8 mouse cellular contexts compared by ENCODE assay signal in genomic region chr11:62496151-62496715, GRCm38 (mm10). TPM values are rescaled to one million over a fixed set of nuclear protein-coding genes. Genes with fewer than 3 reads are reported as not detected.
DNase-seq lines count a peak whose midpoint lies in the region; ATAC-seq and TF ChIP-seq lines count a peak whose summit lies in the region.

No protein-coding gene starts in this region.

- DNase-seq in forebrain, postnatal 0 days: no peak
- DNase-seq in 416B (ENCODE audit: low read depth) (peak; percentile 67), ZHBTc4 (ENCODE audit: low read depth, low spot score) (peak; percentile 80)
- DNase-seq in lung, postnatal 10 days: peak; percentile 56
- peak; percentile 76 for DNase-seq in thymus, postnatal 4 days
- no peak for DNase-seq in frontal cortex, postnatal 25 days (ENCODE audit: low spot score in 2 of 2)

- H3K4me2 ChIP-seq in forebrain, postnatal 0 days (ENCODE audit: low read depth): no peak overlapping the region
- H3K4me2 ChIP-seq in forebrain, embryonic 16.5 days (ENCODE audit: low read length): no peak overlapping the region

- no peak overlapping the region for H3K27ac ChIP-seq in forebrain, postnatal 0 days (ENCODE audit: low read depth, low read length)
- no peak overlapping the region for H3K27ac ChIP-seq in forebrain, embryonic 16.5 days (ENCODE audit: low read length)

- no peaks in the 10 kb centered on the region for H3K9me3 ChIP-seq in forebrain, postnatal 0 days (ENCODE audit: low read length)
- H3K9me3 ChIP-seq in forebrain, embryonic 16.5 days (ENCODE audit: control insufficient read depth, low read length): no peaks in the 10 kb centered on the region

- H3K36me3 ChIP-seq in forebrain, postnatal 0 days (ENCODE audit: insufficient read depth): no peaks in the 10 kb centered on the region
- H3K36me3 ChIP-seq in forebrain, embryonic 16.5 days (ENCODE audit: control insufficient read depth, insufficient read depth): no peaks in the 10 kb centered on the region

- peak; percentile 68 for TF ChIP-seq CTCF in forebrain, postnatal 0 days (IDR thresholded peaks at IDR 0.05; ENCODE audit: low read depth)

- no peaks in the 10 kb centered on the region for H3K4me1 ChIP-seq in forebrain, postnatal 0 days (ENCODE audit: insufficient read depth)
- peaks cover 5% of the 10 kb centered on the region for H3K4me1 ChIP-seq in forebrain, embryonic 16.5 days (replicated peaks; ENCODE audit: control insufficient read depth, insufficient read depth, low read length)

- ATAC-seq in forebrain, postnatal 0 days: no peak
- no peak for ATAC-seq in forebrain, embryonic 16.5 days
- ATAC-seq in granulocyte monocyte progenitor cell, adult 5-6 weeks (replicated peaks; ENCODE audit: poor library complexity, severe bottlenecking): peak; percentile 65

- H3K4me3 ChIP-seq in forebrain, postnatal 0 days (ENCODE audit: low read depth, low read length): no peak overlapping the region
- no peak overlapping the region for H3K4me3 ChIP-seq in forebrain, embryonic 16.5 days (replicated peaks; ENCODE audit: low read length)

- WGBS in forebrain, postnatal 0 days: 68% methylated on average over 5 of the region's 5 CpGs
- WGBS in forebrain, embryonic 16.5 days: 66% methylated on average over 5 of the region's 5 CpGs

- no peak overlapping the region for H3K9ac ChIP-seq in forebrain, postnatal 0 days
- no peak overlapping the region for H3K9ac ChIP-seq in forebrain, embryonic 16.5 days (replicated peaks; ENCODE audit: low read depth, low read length)

- no peaks in the 10 kb centered on the region for H3K27me3 ChIP-seq in forebrain, postnatal 0 days (ENCODE audit: insufficient read depth, low read length)
- H3K27me3 ChIP-seq in forebrain, embryonic 16.5 days (replicated peaks; ENCODE audit: control insufficient read depth, insufficient read depth, low read length): no peaks in the 10 kb centered on the region

RNA-seq across cellular contexts. Expression of gene Ncor1, which starts 37.9 kb away (rescaled TPM):
- total RNA-seq in forebrain, postnatal 0 days (2014; rRNA removed): 117 and 122 TPM in 2 replicates
- polyA plus RNA-seq in forebrain, postnatal 0 days (2015; fragmentation: Nextera tagmentation; extraction: Ambion mirVana): 108 and 153 TPM in 2 replicates
- polyA plus RNA-seq in forebrain, embryonic 16.5 days (2015; fragmentation: Nextera tagmentation; extraction: Ambion mirVana): 186 and 203 TPM in 2 replicates
- 289 and 349 TPM in 2 replicates for total RNA-seq in granulocyte monocyte progenitor cell, adult 5-6 weeks (2014; fragmentation: Nextera tagmentation)
- total RNA-seq in granulocyte monocyte progenitor cell, adult 5-6 weeks (2017): 267 and 271 TPM in 2 replicates

RNA-seq across cellular contexts. Expression of gene Pigl, which starts 38.0 kb away (rescaled TPM):
- total RNA-seq in forebrain, postnatal 0 days (2014; rRNA removed): 4.6 and 4.8 TPM in 2 replicates
- polyA plus RNA-seq in forebrain, postnatal 0 days (2015; fragmentation: Nextera tagmentation; extraction: Ambion mirVana): 4.6 and 5.9 TPM in 2 replicates
- polyA plus RNA-seq in forebrain, embryonic 16.5 days (2015; fragmentation: Nextera tagmentation; extraction: Ambion mirVana): 6.2 and 6.9 TPM in 2 replicates
- total RNA-seq in granulocyte monocyte progenitor cell, adult 5-6 weeks (2014; fragmentation: Nextera tagmentation): 4.7 and 12.2 TPM in 2 replicates
- total RNA-seq in granulocyte monocyte progenitor cell, adult 5-6 weeks (2017): 2.5 and 3.6 TPM in 2 replicates

RNA-seq across cellular contexts. Expression of gene Cenpv, which starts 42.8 kb away (rescaled TPM):
- total RNA-seq in forebrain, postnatal 0 days (2014; rRNA removed): 79.0 and 112 TPM in 2 replicates
- polyA plus RNA-seq in forebrain, postnatal 0 days (2015; fragmentation: Nextera tagmentation; extraction: Ambion mirVana): 50.8 and 68.0 TPM in 2 replicates
- polyA plus RNA-seq in forebrain, embryonic 16.5 days (2015; fragmentation: Nextera tagmentation; extraction: Ambion mirVana): 79.5 and 86.3 TPM in 2 replicates
- total RNA-seq in granulocyte monocyte progenitor cell, adult 5-6 weeks (2014; fragmentation: Nextera tagmentation): 25.2 and 30.3 TPM in 2 replicates
- total RNA-seq in granulocyte monocyte progenitor cell, adult 5-6 weeks (2017): 12.8 and 15.7 TPM in 2 replicates

RNA-seq across cellular contexts. Expression of gene Ubb, which starts 54.7 kb away (rescaled TPM):
- total RNA-seq in forebrain, postnatal 0 days (2014; rRNA removed): 1,115 and 1,190 TPM in 2 replicates
- 4,663 and 5,112 TPM in 2 replicates for polyA plus RNA-seq in forebrain, postnatal 0 days (2015; fragmentation: Nextera tagmentation; extraction: Ambion mirVana)
- 4,671 and 4,745 TPM in 2 replicates for polyA plus RNA-seq in forebrain, embryonic 16.5 days (2015; fragmentation: Nextera tagmentation; extraction: Ambion mirVana)
- total RNA-seq in granulocyte monocyte progenitor cell, adult 5-6 weeks (2014; fragmentation: Nextera tagmentation): 870 and 954 TPM in 2 replicates
- 1,051 and 1,247 TPM in 2 replicates for total RNA-seq in granulocyte monocyte progenitor cell, adult 5-6 weeks (2017)

Comparison
In these comparisons a context has a peak if more than half of its experiments do, and no peak if none do; other contexts are left out.
1. DNase-seq: peak in 416B (single experiment), ZHBTc4 (single experiment), lung, postnatal 10 days (single experiment) and thymus, postnatal 4 days (single experiment); none in forebrain, postnatal 0 days (single experiment) and frontal cortex, postnatal 25 days (0 of 2).